Mouse (Mus musculus): ENCODE results near the gene St6galnac3.

St6galnac3 gene

GRCm38 (mm10) chr3:153267397-153267796 is 457.6 kb downstream of the St6galnac3 start:
- DNase-seq = no peak

GRCm38 (mm10) chr3:153261985-153262384 is 463.0 kb downstream of the St6galnac3 start:
- no peak for DNase-seq

DNA sequence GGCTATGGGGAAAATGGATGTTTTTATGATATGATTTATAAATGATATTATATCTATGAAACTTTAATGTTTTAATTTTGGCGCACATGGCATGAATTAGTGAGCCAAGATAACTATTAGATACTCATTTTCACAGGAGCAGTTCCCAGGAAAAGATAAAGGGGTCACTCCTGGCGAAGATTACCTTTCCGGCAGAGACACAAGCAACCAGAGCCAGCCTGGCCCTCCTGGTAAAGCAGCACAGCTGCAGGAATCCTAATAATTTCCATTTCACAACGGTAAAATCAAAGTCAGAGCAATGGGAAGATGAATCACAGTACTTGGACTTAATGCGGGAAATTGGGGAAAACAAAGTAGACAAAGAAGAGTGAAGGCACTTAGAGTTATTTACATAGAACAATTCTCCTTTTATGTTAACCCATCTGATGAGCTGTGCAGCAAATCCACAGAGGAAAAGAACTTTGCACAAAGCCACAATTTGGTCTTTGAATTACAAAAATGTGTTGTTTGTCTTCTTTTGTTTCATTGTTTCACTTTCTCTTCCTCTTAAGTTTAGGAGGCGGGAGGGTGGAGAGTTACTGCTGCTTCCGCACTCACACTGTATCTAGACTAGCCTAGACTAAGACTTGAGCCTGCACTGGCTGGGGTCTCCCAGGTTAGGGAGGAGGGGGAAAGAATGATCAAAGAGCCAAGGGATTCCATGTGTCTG is 464.6 kb downstream of the St6galnac3 start:
- DNase-seq = no peak

DNA sequence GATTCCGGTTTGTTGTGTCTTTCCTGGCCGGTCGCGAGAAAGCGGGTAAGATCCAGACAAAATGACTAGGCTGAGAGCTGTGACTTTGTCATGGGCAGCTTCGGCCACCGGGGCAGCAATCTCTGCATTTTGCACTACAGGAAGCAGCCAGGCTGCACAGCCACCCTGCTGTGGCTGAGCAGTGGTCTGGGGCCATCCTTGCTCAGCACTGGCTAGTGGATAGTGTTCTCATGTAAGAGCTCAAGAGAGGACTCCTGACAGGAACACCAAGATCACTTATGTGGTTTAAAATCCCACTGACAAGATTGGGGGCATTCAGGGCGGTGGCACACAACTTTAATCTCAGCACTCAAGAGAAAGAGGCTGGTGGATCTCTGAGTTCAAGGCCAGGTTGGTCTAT is 469.1 kb downstream of the St6galnac3 start:
- no peak for DNase-seq

- no peak for DNase-seq
Measured at GRCm38 (mm10) chr3:153251653-153252052, 473.3 kb downstream of the St6galnac3 start.

GRCm38 (mm10) chr3:153250598-153251257 is 474.2 kb downstream of the St6galnac3 start:
- peak; percentile 79 for DNase-seq

DNA sequence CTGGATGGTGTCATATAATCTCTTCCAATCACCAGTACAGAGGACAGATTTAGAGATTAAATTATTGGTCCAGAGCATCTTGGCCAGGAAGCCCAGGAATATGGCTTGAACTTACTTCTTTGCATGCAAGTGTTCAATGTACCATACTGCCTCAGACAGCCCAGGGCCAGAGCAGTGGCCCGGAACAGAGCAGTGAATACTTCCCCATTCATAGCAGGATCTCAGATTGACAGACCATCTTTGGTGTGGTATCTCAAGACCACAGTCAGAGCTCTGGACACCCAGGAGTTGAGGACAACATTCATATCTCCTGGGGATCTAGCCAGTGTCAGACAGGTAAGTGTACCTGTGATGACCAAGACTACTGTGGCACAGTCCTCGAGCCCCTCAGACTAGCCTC is 476.1 kb downstream of the St6galnac3 start:
- no peak for DNase-seq

DNA sequence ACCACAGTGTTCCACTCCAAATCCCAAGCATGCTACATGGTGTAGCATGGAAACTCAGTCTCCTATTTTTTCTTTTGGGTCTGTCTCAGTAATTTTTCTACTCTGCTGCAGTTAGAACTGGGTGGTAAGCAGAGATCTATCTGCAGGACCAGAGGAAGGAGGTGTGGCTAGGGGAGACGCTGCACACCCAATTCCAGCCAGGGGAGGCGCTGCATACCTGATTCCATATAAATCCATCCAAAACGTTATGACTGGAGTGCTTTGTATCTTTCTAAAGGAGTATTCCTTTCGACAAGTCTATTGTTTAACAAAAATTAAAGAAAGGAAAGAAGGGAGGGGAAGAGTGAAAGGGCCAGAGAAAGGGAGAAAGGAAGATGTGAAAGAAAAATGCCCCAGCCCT is 476.9 kb downstream of the St6galnac3 start:
- DNase-seq = no peak

DNA sequence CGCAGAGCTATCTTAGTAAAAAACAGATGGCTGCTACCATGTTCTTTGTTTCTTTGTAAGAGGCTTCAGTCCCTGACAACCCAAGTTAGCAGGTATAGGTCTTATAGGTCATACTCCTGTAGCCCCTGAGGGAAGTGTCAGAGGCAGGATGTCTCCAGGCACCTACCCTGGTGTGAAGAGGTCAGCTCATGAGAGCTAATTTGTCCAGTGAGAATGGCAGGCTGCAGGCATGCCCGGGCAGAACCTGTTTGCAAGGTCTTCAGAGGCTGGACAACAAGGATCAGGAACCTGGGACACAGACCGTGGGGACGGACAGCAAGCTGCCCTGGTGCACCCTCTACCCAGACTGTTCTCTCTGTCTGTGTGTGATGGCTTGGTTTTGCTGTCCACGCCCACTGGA is 482.4 kb downstream of the St6galnac3 start:
- DNase-seq = no peak

GRCm38 (mm10) chr3:153241134-153241533 is 483.8 kb downstream of the St6galnac3 start:
- no peak for DNase-seq

DNA sequence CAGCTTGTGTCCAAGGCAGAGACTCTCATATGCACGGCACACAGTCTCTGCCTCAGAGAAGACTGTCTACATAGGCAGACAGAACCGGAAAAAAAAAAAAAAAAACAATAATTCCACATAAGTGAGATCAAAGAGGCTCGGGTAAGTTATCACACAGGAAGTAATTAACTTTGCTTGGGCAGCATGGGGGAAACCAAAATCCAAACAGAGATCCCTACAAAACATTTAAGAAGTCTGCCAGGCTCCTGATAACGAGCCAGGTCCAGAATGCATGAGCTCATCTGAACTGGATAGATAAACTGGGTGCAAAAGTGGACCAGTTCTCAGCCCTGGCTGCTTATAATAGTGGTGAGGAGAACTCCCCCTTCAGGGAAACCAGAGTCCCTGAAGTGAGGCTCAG is 484.6 kb downstream of the St6galnac3 start:
- DNase-seq = no peak

DNA sequence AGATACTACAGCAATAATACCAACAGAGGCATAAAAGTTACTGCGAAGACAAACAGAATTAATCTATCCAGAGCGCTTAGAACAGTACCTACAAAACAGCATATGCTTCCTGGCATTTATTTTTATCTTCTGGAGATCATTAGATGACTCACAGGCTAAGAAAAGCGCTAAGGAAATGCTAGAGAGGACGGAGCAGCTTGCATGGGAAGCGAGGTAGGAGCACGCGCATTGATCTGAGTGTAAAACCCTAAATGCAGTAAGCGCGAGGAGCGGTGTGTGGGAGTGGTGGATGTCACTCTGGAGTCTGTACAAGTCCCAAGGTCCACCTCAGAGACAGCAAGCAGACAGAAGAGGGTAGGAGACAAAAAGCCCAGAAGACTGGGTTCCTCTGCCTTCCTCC is 486.6 kb downstream of the St6galnac3 start:
- no peak for DNase-seq

DNA sequence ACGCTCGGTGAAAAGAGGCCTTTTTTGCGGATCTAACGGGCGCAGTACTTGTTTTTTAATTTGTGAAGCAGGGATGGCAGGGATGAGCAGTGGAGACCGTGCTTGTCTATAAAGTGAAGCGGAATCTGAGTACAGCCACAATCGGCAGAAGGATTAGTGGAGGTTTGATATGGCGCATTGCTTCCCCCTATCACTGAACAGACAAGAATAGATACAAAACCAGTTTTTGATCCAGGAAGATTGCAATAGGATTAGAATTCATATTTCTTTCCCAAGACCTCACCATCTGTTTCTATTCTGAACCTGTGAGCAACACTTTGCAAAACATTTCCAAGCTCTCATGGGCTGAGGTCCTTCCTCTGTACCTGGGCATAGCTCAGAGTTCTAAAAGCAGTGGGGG is 488.7 kb downstream of the St6galnac3 start:
- no peak for DNase-seq

- DNase-seq = peak; percentile 18
Measured at GRCm38 (mm10) chr3:153222611-153223402, 502.2 kb downstream of the St6galnac3 start.

DNA sequence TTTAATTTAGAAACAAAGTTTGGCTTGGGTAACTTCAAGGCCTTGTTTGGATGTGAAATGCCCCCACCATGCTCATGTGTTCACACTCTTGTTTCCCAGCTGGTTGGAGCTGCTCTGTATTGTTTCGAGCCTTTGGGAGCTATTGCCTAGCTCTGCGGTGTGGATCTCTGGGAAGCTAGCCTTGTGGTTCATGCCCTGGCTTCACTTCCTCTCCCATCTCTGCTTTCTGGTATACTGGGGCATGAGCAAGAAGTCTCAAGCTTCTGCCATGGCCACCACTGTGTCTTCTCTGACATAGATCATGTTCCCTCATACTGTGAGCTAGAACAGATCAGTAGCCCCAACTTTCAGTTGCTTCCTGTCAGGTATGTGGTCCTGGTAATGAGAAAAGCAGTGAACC is 505.6 kb downstream of the St6galnac3 start:
- no peak for DNase-seq

DNA sequence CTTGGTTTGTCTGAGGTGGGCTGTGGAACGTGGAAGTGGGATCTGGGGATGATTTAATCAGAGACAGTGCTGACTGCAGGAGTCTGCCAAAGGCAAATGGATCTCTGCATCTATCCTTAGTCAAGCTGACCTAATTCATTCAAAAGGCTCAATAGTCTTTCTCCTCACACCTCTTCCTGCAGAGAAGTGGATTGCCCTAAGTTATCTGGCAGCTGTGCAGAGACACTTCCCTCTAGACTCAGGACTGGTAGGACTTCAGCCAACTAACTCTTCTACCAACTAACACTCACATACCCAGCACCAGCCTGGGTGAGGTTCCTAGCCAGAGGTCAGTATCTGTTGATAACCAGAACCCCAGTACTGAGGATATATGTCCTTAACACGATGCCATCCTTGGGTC is 516.8 kb downstream of the St6galnac3 start:
- DNase-seq = no peak

DNA sequence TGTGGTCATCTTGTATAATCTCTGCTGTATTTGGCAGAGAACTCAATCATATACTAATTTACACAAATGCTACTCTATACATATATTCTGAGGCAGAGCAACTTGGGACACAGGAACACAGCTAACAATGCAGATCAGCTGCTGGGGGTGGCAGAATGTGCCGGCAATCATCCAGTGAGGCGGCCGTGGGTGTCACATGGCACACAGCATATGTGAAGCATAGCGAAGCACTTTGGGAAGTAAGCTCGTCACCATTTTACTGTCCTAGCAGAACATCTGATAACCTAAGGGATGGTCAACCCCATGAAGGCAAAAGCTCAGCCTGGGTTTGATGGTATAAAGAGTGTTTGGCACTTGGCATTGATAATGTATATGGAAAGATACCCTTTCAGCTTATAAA is 520.9 kb downstream of the St6galnac3 start:
- no peak for DNase-seq

GRCm38 (mm10) chr3:153201835-153202234 is 523.1 kb downstream of the St6galnac3 start:
- DNase-seq = no peak

GRCm38 (mm10) chr3:153200801-153201200 is 524.2 kb downstream of the St6galnac3 start:
- no peak for DNase-seq

- DNase-seq = no peak
Measured at GRCm38 (mm10) chr3:153200076-153200475, 524.9 kb downstream of the St6galnac3 start.

GRCm38 (mm10) chr3:153199251-153199650 is 525.7 kb downstream of the St6galnac3 start:
- DNase-seq = no peak

GRCm38 (mm10) chr3:153198514-153198913 is 526.5 kb downstream of the St6galnac3 start:
- DNase-seq = peak; percentile 44

DNA sequence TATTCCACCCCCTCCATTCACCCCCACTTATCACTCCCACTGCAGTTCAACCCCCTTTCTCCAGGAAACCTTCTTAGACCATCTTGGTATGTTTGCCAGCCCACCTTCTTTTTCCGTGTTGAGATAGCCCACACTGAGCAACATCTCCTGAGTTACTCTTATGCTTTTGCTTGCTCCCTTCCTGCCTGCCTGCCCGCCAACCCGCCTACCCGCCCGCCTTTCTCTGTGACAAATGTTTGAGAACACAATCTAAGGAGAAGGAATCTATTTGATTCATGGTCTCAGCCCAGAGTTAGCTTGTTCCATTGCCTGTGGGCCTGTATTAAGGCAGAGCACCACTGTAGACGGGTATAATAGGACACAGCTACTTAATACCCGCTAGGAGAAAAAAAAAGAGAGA is 531.9 kb downstream of the St6galnac3 start:
- DNase-seq = no peak

DNA sequence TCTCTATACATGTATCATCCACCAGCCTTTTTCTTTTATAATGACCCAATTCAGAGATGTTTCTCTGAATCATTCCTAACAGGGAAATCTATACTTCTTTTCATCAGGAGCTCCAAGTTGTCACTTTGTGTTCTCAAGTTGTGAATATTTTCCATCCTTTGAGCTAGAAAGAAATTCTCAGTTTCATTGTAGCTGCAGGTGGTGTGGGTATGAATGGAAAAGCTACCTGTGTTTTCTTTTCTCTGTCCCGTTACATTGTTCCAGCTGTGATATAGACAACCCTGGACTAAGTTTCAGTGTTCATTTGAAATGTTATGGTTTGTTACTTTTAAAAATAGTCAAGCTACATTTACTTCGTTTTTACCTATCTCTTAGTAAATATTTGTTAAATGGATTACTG is 534.2 kb downstream of the St6galnac3 start:
- no peak for DNase-seq

Data from kidney, postnatal 10 days (tissue).